Mouse (Mus musculus) intestine, embryonic 14.5 days (tissue): ENCODE measurements at regions not wholly inside any gene's neighbourhood (a gene's known extent, or its start where the extent isn't known, plus 50 kb on each side); places are given as distances from the start of the nearest gene placed in this dataset.

Source experiments
- ATAC-seq: fragments of 200-750 bp; cut with Nextera tagmentation; replicated peaks from 2 replicates; pipeline ENCODE4 v1.8.0; 2017; ENCODE audit warnings: low read depth, moderate number of reproducible peaks, moderate TSS enrichment, moderate library complexity; ENCODE audit not compliant: low FRiP score, low TSS enrichment
- DNase-seq: peaks from one replicate; pipeline ENCODE4 v3.0.0-alpha.2; 2018; ENCODE audit warnings: low spot score
- H3K27ac ChIP-seq: fragments of 300-500 bp; sonication (generic); 2 replicates; pipeline ENCODE4 v1.5.1; 2014; ENCODE audit warnings: low read depth, mild to moderate bottlenecking, control low read depth
- H3K27me3 ChIP-seq: fragments of 300-500 bp; sonication (generic); replicated peaks from 2 replicates; pipeline ENCODE4 v1.6.1; 2014; ENCODE audit warnings: low read length, control low read depth; ENCODE audit not compliant: control insufficient read depth, insufficient read depth
- H3K36me3 ChIP-seq: fragments of 300-500 bp; sonication (generic); 2 replicates; pipeline ENCODE4 v1.6.1; 2014; ENCODE audit warnings: low read length, control low read depth; ENCODE audit not compliant: control insufficient read depth, insufficient read depth
- H3K4me1 ChIP-seq: fragments of 300-500 bp; sonication (generic); replicated peaks from 2 replicates; pipeline ENCODE4 v1.6.1; 2014; ENCODE audit warnings: low read length, control low read depth, mixed read lengths; ENCODE audit not compliant: control insufficient read depth, insufficient read depth
- H3K4me2 ChIP-seq: fragments of 300-500 bp; sonication (generic); 2 replicates; pipeline ENCODE4 v1.6.1; 2014; ENCODE audit warnings: low read length
- H3K4me3 ChIP-seq: fragments of 300-500 bp; sonication (generic); 2 replicates; pipeline ENCODE4 v1.5.1; 2014; ENCODE audit warnings: low read depth, low read length, control low read depth, mixed read lengths
- H3K9ac ChIP-seq: fragments of 300-500 bp; sonication (generic); 2 replicates; pipeline ENCODE4 v1.6.1; 2014; ENCODE audit warnings: mild to moderate bottlenecking, low read length
- H3K9me3 ChIP-seq: fragments of 300-500 bp; sonication (generic); 2 replicates; pipeline ENCODE4 v1.6.1; 2016; ENCODE audit warnings: low read length, control low read depth; ENCODE audit not compliant: control insufficient read depth
- WGBS: fragments of 180-500 bp; shearing (Covaris S2); extraction: QIAGEN DNeasy Blood & Tissue Kit; methylation state at CpG from one replicate; pipeline ENCODE4 v1.1.7; 2014; 5-methylcytosine and 5-hydroxymethylcytosine counted together

DNA sequence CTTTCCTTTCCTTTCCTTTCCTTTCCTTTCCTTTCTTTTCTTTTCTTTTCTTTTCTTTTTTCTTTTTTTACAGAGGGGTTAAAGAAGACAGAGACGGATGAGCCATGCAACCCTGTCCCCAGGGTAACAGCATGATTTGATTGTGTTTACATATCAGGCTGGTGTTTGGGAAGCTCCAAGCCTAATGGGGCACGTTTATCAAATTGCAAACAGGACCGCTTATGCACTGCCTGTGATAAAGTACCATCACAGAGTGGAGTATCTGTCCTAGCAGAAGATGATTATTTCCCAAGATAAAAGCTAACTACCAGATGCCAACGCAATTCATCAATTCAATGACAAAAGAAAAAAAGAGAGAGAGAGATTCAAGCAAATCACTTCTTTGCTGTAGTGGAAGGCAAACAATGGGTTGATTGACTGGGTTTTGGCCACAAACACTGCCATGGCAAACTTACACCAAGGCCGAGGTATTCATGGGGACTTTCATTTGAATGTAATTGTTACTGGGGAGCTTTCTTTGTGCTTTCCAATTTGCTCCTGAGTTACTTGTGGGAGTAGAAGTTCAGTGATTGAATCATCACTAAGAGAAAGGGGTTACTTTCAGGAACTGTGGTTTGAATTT, 1450.1 kb downstream of the Slc22a22 start:
- ATAC-seq (no peak), DNase-seq (no peak)
- Histone ChIP-seq H3K4me2 (no peak overlapping the region), H3K9ac (no peak overlapping the region), H3K4me1 (no peaks in the 10 kb centered on the region), H3K27me3 (no peaks in the 10 kb centered on the region), H3K4me3 (no peak overlapping the region), H3K27ac (no peak overlapping the region), H3K9me3 (no peaks in the 10 kb centered on the region), H3K36me3 (no peaks in the 10 kb centered on the region)
- WGBS, result 22% methylated on average over 5 of the region's 5 CpGs

GRCm38 (mm10) chr15:56024705-56025104, 1452.7 kb downstream of the Slc22a22 start:
- H3K27me3 ChIP-seq, result no peaks in the 10 kb centered on the region
- H3K27ac ChIP-seq, result no peak overlapping the region
- H3K9me3 ChIP-seq, result no peaks in the 10 kb centered on the region
- no peak overlapping the region for H3K9ac ChIP-seq
- DNase-seq (no peak), ATAC-seq (no peak)
- H3K4me2 ChIP-seq, result no peak overlapping the region
- no peaks in the 10 kb centered on the region for H3K36me3 ChIP-seq
- WGBS, result 73% methylated on average over 1 of the region's 1 CpGs
- H3K4me1 ChIP-seq, result no peaks in the 10 kb centered on the region
- no peak overlapping the region for H3K4me3 ChIP-seq

GRCm38 (mm10) chr15:56023862-56024484, 1453.5 kb downstream of the Slc22a22 start:
- no peak for DNase-seq
- WGBS, result 74% methylated on average over 5 of the region's 5 CpGs
- Histone ChIP-seq H3K4me1 (no peaks in the 10 kb centered on the region), H3K36me3 (no peaks in the 10 kb centered on the region), H3K9ac (no peak overlapping the region), H3K4me2 (no peak overlapping the region), H3K4me3 (no peak overlapping the region), H3K27me3 (no peaks in the 10 kb centered on the region), H3K27ac (no peak overlapping the region), H3K9me3 (no peaks in the 10 kb centered on the region)
- no peak for ATAC-seq

GRCm38 (mm10) chr15:56022315-56022714, 1455.1 kb downstream of the Slc22a22 start:
- H3K4me2 ChIP-seq, result no peak overlapping the region
- H3K36me3 ChIP-seq, result no peaks in the 10 kb centered on the region
- H3K9me3 ChIP-seq, result no peaks in the 10 kb centered on the region
- DNase-seq (no peak), ATAC-seq (no peak)
- WGBS, result 92% methylated on average over 4 of the region's 4 CpGs
- H3K4me1 ChIP-seq, result no peaks in the 10 kb centered on the region
- H3K27me3 ChIP-seq, result no peaks in the 10 kb centered on the region
- no peak overlapping the region for H3K27ac ChIP-seq
- H3K9ac ChIP-seq, result no peak overlapping the region
- H3K4me3 ChIP-seq, result no peak overlapping the region

DNA sequence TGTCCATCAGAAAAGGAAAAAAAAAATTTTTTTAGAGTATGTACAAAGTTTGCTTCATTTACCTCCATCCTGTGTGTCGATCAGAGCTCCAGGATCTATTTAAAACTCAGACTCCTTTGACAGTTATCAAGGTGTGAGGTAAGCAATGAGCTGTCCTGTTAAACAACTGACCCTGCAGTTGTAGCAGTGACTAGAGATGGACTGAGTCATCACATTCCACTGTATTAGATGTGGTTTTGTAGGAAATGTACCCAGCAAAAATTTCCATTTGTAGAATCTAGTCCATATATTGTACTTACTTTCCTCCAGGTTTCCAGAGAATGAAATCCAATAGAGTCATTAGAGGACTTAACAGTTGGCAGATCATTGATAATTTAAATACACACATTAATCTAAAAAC, 1459.3 kb downstream of the Slc22a22 start:
- Histone ChIP-seq H3K27ac (no peak overlapping the region), H3K36me3 (no peaks in the 10 kb centered on the region), H3K27me3 (no peaks in the 10 kb centered on the region), H3K4me3 (no peak overlapping the region), H3K9ac (no peak overlapping the region), H3K4me1 (no peaks in the 10 kb centered on the region), H3K4me2 (no peak overlapping the region), H3K9me3 (no peaks in the 10 kb centered on the region)
- no peak for ATAC-seq
- 78% methylated on average over 1 of the region's 1 CpGs for WGBS
- no peak for DNase-seq

DNA sequence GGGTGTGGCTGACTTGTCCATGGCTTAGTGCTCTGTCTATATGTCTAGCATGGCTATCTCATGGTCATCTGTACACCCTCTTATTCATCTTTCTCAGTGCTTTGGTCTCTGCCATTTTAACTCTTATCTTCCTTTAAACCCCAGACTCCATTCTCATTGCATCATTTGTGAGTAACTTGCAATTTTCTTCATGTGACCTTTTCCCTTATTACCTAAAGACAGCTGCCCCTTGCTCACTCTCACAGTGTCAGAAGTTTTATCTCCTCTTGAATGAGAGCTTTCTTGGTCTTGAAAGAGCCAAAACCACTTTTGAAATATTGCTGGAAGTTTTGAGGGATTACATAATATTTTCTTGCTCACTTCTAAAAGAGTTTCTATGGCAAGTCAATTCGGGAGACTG, 1459.9 kb downstream of the Slc22a22 start:
- 90% methylated on average over 1 of the region's 1 CpGs for WGBS
- H3K27ac ChIP-seq, result no peak overlapping the region
- no peak for ATAC-seq

DNA sequence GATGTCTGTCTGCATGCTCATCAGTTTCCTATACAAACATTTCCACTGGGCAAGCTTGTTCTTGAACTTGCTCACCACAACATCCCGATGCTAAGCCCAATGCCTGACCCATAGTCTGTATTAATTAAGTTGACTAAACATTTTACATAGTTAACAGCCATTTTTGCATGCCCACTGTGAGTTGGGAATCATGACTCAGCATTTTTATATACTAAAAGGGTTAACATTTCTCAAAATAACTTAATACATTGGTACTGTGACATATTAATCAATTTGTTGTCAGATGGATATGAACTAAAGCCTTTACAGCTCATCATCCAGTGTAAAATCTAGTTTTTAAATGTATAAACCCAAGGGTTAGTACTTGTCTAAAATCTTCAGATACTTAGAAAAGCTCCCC, 1461.4 kb downstream of the Slc22a22 start:
- ATAC-seq, result no peak
- Histone ChIP-seq H3K4me3 (no peak overlapping the region), H3K27ac (no peak overlapping the region), H3K27me3 (no peaks in the 10 kb centered on the region), H3K4me2 (no peak overlapping the region), H3K9ac (no peak overlapping the region), H3K4me1 (no peaks in the 10 kb centered on the region), H3K36me3 (no peaks in the 10 kb centered on the region), H3K9me3 (no peaks in the 10 kb centered on the region)
- WGBS, result 89% methylated on average over 1 of the region's 1 CpGs
- DNase-seq, result no peak

More for the DNA sequence above, 1459.9 kb downstream of the Slc22a22 start:
- no peak for DNase-seq
- no peak overlapping the region for H3K9ac ChIP-seq
- no peaks in the 10 kb centered on the region for H3K9me3 ChIP-seq
- H3K4me2 ChIP-seq, result no peak overlapping the region
- no peak overlapping the region for H3K4me3 ChIP-seq
- H3K27me3 ChIP-seq, result no peaks in the 10 kb centered on the region
- H3K4me1 ChIP-seq, result no peaks in the 10 kb centered on the region
- H3K36me3 ChIP-seq, result no peaks in the 10 kb centered on the region

DNA sequence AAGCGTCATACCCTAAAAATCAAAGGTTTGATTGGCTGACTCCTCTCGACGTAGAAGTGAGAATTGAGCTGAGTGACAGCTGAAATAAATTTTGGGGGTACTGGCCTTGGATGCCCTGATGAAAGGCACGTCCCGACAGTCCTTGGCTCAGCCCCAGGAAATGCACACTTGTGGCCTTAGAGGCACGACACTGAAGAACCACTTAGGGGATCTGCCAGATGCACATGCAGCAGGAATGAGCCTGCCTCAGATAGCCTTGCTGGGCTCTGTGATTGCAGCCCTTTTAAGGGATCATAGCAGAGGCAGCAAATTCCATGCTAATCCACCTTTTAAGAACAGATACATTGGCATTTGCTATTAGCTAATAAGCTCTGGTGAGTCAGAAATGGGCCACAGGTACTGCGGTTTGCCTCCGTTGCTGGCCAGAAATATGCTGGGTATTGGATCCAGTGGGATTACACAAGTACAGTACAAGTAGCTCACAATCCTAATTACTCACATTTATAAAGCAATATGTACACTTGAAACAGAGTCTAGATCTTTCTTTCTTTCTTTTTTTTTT, 1463.3 kb downstream of the Slc22a22 start:
- Histone ChIP-seq H3K27me3 (no peaks in the 10 kb centered on the region), H3K27ac (no peak overlapping the region), H3K9ac (no peak overlapping the region), H3K36me3 (no peaks in the 10 kb centered on the region), H3K4me3 (no peak overlapping the region), H3K9me3 (no peaks in the 10 kb centered on the region), H3K4me1 (no peaks in the 10 kb centered on the region), H3K4me2 (no peak overlapping the region)
- ATAC-seq, result no peak
- WGBS, result 63% methylated on average over 8 of the region's 8 CpGs
- DNase-seq, result no peak
